Mouse (Mus musculus) intestine, embryonic 16.5 days (tissue): ENCODE data around the gene Galnt6. TPM values are rescaled to one million over a fixed set of nuclear protein-coding genes. Genes with fewer than 3 reads are reported as not detected.
A peak's percentile ranks its signal among the peaks of the same experiment; 100 is the strongest.

Experiments
- ATAC-seq: fragments of 200-750 bp; cut with Nextera tagmentation; 2 replicates; pipeline ENCODE4 v1.8.0; 2017; ENCODE audit warnings: moderate TSS enrichment, moderate library complexity
- H3K27ac ChIP-seq: fragments of 300-500 bp; sonication (generic); 2 replicates; pipeline ENCODE4 v1.5.1; 2014; ENCODE audit warnings: mild to moderate bottlenecking, low read length
- H3K27me3 ChIP-seq: fragments of 300-500 bp; sonication (generic); replicated peaks from 2 replicates; pipeline ENCODE4 v1.6.1; 2014; ENCODE audit warnings: low read length, control low read depth, mixed read lengths; ENCODE audit not compliant: control insufficient read depth, insufficient read depth
- H3K36me3 ChIP-seq: fragments of 300-500 bp; sonication (generic); 2 replicates; pipeline ENCODE4 v1.6.1; 2014; ENCODE audit warnings: low read length, control low read depth; ENCODE audit not compliant: control insufficient read depth, insufficient read depth
- H3K4me1 ChIP-seq: fragments of 300-500 bp; sonication (generic); 2 replicates; pipeline ENCODE4 v1.6.1; 2014; ENCODE audit warnings: low read length, control low read depth, mixed read lengths; ENCODE audit not compliant: control insufficient read depth, insufficient read depth
- H3K4me2 ChIP-seq: fragments of 300-500 bp; sonication (generic); 2 replicates; pipeline ENCODE4 v1.6.1; 2014; ENCODE audit warnings: low read depth, low read length, control low read depth
- H3K4me3 ChIP-seq: fragments of 300-500 bp; sonication (generic); 2 replicates; pipeline ENCODE4 v1.5.1; 2014; ENCODE audit warnings: mild to moderate bottlenecking, low read length
- H3K9ac ChIP-seq: fragments of 300-500 bp; sonication (generic); 2 replicates; pipeline ENCODE4 v1.6.1; 2014; ENCODE audit warnings: low read depth, low read length
- H3K9me3 ChIP-seq: fragments of 300-500 bp; sonication (generic); 2 replicates; pipeline ENCODE4 v1.6.1; 2016; ENCODE audit warnings: low read length, control low read depth; ENCODE audit not compliant: control insufficient read depth
- WGBS: fragments of 180-500 bp; shearing (Covaris S2); extraction: QIAGEN DNeasy Blood & Tissue Kit; methylation state at CpG from one replicate; pipeline ENCODE4 v1.1.7; 2014; 5-methylcytosine and 5-hydroxymethylcytosine counted together
- polyA plus RNA-seq: library from polyadenylated mRNA; unstranded; fragments of >200 nt; fragmentation: Nextera tagmentation; extraction: Ambion mirVana; gene quantifications from 2 replicates; pipeline ENCODE4 v1.2.1, GENCODE M21; 2015

Galnt6 gene
- polyA plus RNA-seq, 1 experiment from 2014 or later: 7.6 TPM

GRCm38 (mm10) chr15:100665411-100666218 lies 63.6 kb downstream of the Galnt6 start:
- ATAC-seq: peak; percentile 58
- Histone ChIP-seq H3K4me1 (peaks cover 35% of the 10 kb centered on the region), H3K4me2 (0 out of 2 replicates have a peak overlapping the region, but pooled peaks have one; percentile 3), H3K36me3 (no peaks in the 10 kb centered on the region), H3K4me3 (no peak overlapping the region), H3K9me3 (no peaks in the 10 kb centered on the region), H3K27ac (peak overlapping the region; percentile 89), H3K9ac (no peak overlapping the region), H3K27me3 (no peaks in the 10 kb centered on the region)
- WGBS: 28% methylated on average over 9 of the region's 9 CpGs

DNA sequence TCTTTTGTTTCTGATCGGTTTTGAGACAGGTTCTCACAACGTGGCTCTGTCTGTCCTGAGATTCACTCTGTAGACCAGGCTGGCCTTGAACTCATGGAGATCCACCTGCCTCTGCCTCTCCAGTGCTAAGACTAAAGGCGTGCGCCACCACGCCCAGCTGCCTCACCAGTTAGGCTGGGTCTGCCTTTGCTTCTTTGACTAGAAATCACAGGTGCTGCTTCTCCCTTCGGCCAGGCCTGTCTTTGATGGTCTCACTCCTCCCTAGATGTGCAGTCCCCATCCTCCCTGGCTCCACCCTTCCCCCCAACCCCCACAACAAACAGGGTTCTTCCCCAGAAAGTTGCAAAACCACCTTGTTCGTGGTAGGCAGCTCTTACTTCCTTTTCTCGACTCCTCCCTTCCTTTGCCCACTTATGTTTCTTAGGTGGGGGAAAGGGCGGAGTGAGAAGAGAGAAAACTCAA lies 64.3 kb downstream of the Galnt6 start:
- H3K9ac ChIP-seq: no peak overlapping the region
- H3K27ac ChIP-seq: peak overlapping the region; percentile 89; the same call in 1 of the 2 replicates
- no peak for ATAC-seq
- no peak overlapping the region for H3K4me2 ChIP-seq
- H3K36me3 ChIP-seq: no peaks in the 10 kb centered on the region
- no peak overlapping the region for H3K4me3 ChIP-seq
- H3K4me1 ChIP-seq: peaks cover 35% of the 10 kb centered on the region
- no peaks in the 10 kb centered on the region for H3K27me3 ChIP-seq
- 62% methylated on average over 9 of the region's 9 CpGs for WGBS
- no peaks in the 10 kb centered on the region for H3K9me3 ChIP-seq

- ATAC-seq: no peak
- no peak overlapping the region for H3K4me3 ChIP-seq
- H3K27ac ChIP-seq: no peak overlapping the region
- H3K9ac ChIP-seq: no peak overlapping the region
- peaks cover 16% of the 10 kb centered on the region for H3K4me1 ChIP-seq
- no peaks in the 10 kb centered on the region for H3K27me3 ChIP-seq
- no peak overlapping the region for H3K4me2 ChIP-seq
- H3K36me3 ChIP-seq: no peaks in the 10 kb centered on the region
- 89% methylated on average over 5 of the region's 5 CpGs for WGBS
- no peaks in the 10 kb centered on the region for H3K9me3 ChIP-seq
These were observed 68.4 kb downstream of the Galnt6 start for GRCm38 (mm10) chr15:100660805-100661204.

DNA sequence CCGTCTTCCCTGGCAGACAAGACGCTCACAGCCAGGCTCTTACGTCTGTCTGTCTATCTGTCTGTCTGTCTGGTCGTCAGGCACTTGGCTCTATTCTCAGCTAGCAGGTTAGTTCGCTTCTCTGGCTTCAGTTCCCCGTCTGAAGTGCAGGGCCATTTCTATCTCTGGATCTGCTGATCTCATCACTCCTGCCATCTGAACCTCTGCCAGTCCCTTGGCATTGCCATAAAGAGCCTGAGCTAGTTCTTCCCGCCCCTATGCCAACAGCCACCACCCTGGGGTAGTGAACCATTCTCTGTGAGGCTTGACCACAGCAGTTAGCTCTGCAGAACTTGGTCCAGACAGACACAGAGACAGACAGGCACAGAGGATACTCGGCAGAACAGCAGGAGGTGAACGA lies 68.9 kb downstream of the Galnt6 start:
- H3K4me1 ChIP-seq: peaks cover 13% of the 10 kb centered on the region
- no peak overlapping the region for H3K9ac ChIP-seq
- ATAC-seq: no peak
- H3K4me2 ChIP-seq: no peak overlapping the region
- H3K27me3 ChIP-seq: no peaks in the 10 kb centered on the region
- 86% methylated on average over 9 of the region's 9 CpGs for WGBS
- no peaks in the 10 kb centered on the region for H3K9me3 ChIP-seq
- H3K27ac ChIP-seq: no peak overlapping the region
- H3K36me3 ChIP-seq: no peaks in the 10 kb centered on the region
- no peak overlapping the region for H3K4me3 ChIP-seq

DNA sequence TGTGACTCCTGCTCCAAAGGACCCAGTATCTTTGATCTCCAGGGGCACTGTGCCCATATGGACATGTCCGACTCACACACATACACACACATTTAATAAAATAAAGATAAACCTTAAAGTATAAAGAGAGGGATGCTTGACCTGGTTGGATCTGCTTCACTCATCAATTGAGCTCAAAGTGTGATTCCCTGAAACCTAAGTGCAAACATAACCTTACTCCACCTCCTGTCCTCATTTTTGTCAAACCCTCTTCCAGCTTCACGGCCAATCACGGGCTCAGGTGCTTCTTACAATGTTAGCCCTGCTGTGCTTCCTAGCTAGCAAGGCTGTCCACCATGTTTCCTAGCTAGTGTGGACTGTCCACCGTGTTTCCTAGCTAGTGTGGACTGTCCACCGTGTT lies 74.0 kb downstream of the Galnt6 start:
- Histone ChIP-seq H3K4me1 (0 out of 2 replicates have a peak, but pooled peaks cover 4% of the 10 kb centered on the region), H3K36me3 (no peaks in the 10 kb centered on the region), H3K4me3 (no peak overlapping the region), H3K9me3 (no peaks in the 10 kb centered on the region), H3K9ac (no peak overlapping the region), H3K27me3 (no peaks in the 10 kb centered on the region), H3K4me2 (no peak overlapping the region), H3K27ac (no peak overlapping the region)
- ATAC-seq: no peak
- WGBS: 83% methylated on average over 5 of the region's 5 CpGs

DNA sequence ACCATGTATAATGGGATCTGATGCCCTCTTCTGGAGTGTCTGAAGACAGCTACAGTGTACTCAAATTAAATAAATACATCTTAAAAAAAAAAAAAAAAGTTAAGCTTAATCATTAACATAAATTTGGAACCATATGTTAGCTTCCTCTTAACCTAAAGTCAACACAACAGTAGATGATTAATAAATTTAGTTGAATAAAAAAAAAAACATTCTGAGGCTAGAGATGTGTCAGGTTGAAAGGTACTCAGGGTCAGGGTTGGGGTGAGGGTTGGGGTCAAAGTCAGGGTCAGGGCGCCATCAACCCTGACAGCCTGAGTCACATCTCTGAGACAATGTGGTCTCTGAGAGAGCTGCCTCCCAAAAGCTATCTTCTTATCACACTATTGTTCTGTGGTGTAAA lies 74.9 kb downstream of the Galnt6 start:
- Histone ChIP-seq H3K9ac (no peak overlapping the region), H3K27ac (no peak overlapping the region), H3K27me3 (no peaks in the 10 kb centered on the region), H3K9me3 (no peaks in the 10 kb centered on the region), H3K4me3 (no peak overlapping the region), H3K4me1 (0 out of 2 replicates have a peak, but pooled peaks cover 4% of the 10 kb centered on the region), H3K4me2 (no peak overlapping the region), H3K36me3 (no peaks in the 10 kb centered on the region)
- no peak for ATAC-seq
- WGBS: 65% methylated on average over 1 of the region's 1 CpGs

GRCm38 (mm10) chr15:100651610-100652009 lies 77.6 kb downstream of the Galnt6 start:
- no peaks in the 10 kb centered on the region for H3K9me3 ChIP-seq

DNA sequence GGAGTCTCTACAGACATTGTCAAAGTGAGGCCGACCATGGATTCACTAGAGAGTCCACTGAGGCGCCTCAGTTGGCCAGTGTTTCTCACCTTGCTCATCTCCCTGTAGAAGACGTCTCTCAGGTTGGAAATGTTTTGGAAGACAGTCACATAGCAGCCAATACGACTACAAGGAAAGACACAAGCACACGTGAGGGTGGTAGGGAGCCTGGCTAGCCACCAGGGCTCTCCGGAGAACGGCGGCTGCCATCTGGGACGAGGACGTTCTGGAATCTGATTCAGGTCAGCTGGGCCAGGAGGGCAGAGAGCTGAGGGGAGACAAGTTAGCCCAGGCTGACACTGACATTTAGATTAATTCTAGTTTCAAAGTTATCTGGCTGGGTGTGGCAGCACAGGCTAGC lies 79.1 kb downstream of the Galnt6 start:
- WGBS: 84% methylated on average over 10 of the region's 10 CpGs
- H3K4me2 ChIP-seq: no peak overlapping the region
- no peak overlapping the region for H3K4me3 ChIP-seq
- ATAC-seq: no peak
- H3K36me3 ChIP-seq: no peaks in the 10 kb centered on the region
- no peak overlapping the region for H3K27ac ChIP-seq
- no peaks in the 10 kb centered on the region for H3K9me3 ChIP-seq
- 0 out of 2 replicates have a peak, but pooled peaks cover 4% of the 10 kb centered on the region for H3K4me1 ChIP-seq
- H3K27me3 ChIP-seq: no peaks in the 10 kb centered on the region
- H3K9ac ChIP-seq: no peak overlapping the region

More at GRCm38 (mm10) chr15:100651610-100652009, 77.6 kb downstream of the Galnt6 start:
- H3K4me1 ChIP-seq: 0 out of 2 replicates have a peak, but pooled peaks cover 4% of the 10 kb centered on the region
- H3K36me3 ChIP-seq: no peaks in the 10 kb centered on the region
- 62% methylated on average over 9 of the region's 9 CpGs for WGBS
- H3K4me3 ChIP-seq: no peak overlapping the region
- no peak overlapping the region for H3K4me2 ChIP-seq
- no peak overlapping the region for H3K9ac ChIP-seq
- ATAC-seq: peak; percentile 96
- peak overlapping the region; percentile 82 for H3K27ac ChIP-seq
- no peaks in the 10 kb centered on the region for H3K27me3 ChIP-seq

DNA sequence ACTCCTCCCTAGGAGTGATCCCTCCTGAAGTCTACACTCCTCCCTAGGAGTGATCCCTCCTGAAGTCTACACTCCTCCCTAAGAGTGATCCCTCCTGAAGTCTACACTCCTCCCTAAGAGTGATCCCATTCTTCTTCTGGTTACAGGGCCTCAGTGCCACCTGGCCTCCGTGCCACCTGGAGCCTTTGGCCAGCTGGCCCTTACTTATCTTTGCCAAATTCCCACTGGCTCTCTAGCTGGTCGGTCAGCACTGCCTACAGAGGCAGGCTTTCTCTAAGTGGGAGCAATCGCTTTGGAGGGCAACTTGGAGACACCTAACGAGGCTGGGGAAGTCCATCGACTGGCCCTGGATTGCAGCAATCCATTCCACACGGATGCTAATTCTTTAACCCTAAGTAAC lies 83.0 kb downstream of the Galnt6 start:
- 76% methylated on average over 6 of the region's 6 CpGs for WGBS
- Histone ChIP-seq H3K4me3 (no peak overlapping the region), H3K27ac (no peak overlapping the region), H3K4me1 (peaks cover 7% of the 10 kb centered on the region; the same call in 1 of the 2 replicates), H3K9me3 (no peaks in the 10 kb centered on the region), H3K4me2 (no peak overlapping the region), H3K36me3 (no peaks in the 10 kb centered on the region), H3K9ac (no peak overlapping the region), H3K27me3 (no peaks in the 10 kb centered on the region)
- no peak for ATAC-seq
